Mouse (Mus musculus) megakaryocyte-erythroid progenitor cell, adult 5-6 weeks (primary cell): ENCODE data around the gene Zfp777. TPM values are rescaled to one million over a fixed set of nuclear protein-coding genes. Genes with fewer than 3 reads are reported as not detected.

ENCODE experiments used
- ATAC-seq: replicated peaks from 2 replicates; pipeline ENCODE4 v1.8.0; 2016; ENCODE audit warnings: mild to moderate bottlenecking, inconsistent platforms; ENCODE audit not compliant: severe bottlenecking, poor library complexity, low FRiP score, low TSS enrichment
- total RNA-seq, 2 experiments: library from RNA; stranded (forward) in 1 of 2; stranded (reverse) in 1 of 2; fragments of 200-1000, 215-1000 nt in 1 of 2; fragments of >200 nt in 1 of 2; fragmentation: Nextera tagmentation in 1 of 2; gene quantifications; 2 replicates each; pipeline ENCODE4 v1.2.3; 2014 to 2017

Gene Zfp777
- total RNA-seq, 2 experiments from 2014 or later, result 13.3 to 35.0 TPM

- peak; percentile 36 for ATAC-seq
Observed at GRCm38 (mm10) chr6:48047114-48047449, 1.6 kb downstream of the Zfp777 start.

GRCm38 (mm10) chr6:48032661-48033060 is 16.1 kb downstream of the Zfp777 start:
- no peak for ATAC-seq

DNA sequence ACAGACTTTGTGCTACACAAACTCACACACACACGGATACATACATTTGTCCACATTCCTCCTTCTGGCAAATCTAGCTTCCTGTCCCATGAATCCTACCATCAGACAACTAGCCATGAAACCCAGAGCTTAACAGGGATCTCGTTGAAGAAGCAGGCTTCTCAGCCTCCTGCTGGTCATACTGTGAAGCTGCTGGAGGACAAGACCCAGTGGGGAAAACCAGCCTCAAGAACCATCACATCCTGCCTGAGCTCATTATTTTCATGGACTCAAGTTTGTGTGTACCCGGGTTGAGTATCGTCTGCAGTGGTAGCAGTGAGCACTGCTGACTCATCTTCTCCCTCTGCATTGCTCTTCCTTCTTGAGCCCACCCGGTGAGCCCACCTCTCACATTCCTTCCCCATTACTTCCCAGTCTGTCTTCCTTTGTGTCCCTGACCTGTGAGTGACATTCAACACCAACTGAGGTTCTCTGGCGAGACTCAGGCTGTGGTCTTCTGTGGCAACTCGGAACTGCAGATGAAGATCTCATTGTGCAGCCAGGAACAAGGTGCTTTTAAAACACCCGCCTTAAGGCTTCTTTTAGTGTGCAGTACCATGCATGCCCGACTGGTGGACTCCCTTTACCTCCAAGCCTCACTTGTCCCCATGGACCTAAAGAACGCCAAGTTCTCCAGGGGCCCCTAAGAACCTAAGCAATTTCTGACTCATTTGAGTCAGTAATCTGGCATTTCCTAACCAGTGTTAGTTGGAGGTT is 22.6 kb downstream of the Zfp777 start:
- no peak for ATAC-seq

- no peak for ATAC-seq
Observed at GRCm38 (mm10) chr6:48024994-48025345, 23.7 kb downstream of the Zfp777 start.

DNA sequence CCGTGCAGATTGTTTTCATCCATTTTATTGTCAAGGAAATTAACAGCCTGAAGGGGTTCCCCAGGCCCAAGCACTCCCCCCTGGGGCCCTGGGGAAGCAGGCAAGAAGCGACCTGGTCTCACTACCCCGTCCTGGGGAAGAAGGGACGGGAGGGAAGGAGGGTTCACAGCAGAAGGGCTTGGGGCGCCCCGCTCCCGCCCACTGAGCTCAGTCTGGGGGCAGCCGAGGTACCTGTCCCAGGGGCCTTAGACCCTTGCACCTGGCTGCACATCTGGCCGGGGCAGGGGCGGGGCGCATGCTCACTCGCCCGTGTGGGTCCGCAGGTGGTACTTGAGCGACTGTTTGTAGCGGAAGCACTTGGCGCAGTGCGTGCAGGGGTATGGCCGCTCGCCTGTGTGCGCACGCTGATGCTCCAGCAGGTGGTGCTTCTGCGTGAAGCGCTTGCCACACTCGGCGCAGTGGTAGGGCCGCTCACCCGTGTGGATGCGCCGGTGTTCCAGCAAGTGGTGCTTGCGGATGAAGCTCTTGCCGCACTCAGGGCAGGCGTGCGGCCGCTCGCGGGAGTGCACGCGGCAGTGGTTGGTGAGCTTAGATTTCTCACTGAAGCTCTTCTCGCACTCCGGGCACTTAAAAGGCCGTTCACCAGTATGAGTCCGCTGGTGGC is 24.2 kb downstream of the Zfp777 start:
- no peak for ATAC-seq

DNA sequence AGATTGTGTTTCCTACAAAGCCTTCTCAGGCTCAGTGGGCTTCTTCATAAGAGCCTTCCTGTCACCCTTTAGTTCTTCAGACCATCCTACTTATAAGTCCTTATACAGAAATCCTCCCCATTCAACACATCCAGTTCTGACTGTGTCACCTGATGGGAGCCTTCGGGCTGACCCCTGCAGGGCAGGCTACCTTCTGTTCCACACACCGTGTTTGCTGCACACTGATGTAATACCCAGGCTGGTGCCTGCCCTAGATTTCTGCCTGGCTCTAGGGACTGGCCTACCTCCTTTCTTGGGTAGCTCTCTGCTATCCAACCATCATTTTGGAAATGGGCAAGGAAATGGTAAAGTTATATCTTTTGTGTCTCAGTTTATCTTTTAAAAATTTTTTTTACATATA is 26.0 kb downstream of the Zfp777 start:
- no peak for ATAC-seq

GRCm38 (mm10) chr6:48021678-48022077 is 27.0 kb downstream of the Zfp777 start:
- no peak for ATAC-seq

- no peak for ATAC-seq
Observed at GRCm38 (mm10) chr6:48020006-48020405, 28.7 kb downstream of the Zfp777 start.

DNA sequence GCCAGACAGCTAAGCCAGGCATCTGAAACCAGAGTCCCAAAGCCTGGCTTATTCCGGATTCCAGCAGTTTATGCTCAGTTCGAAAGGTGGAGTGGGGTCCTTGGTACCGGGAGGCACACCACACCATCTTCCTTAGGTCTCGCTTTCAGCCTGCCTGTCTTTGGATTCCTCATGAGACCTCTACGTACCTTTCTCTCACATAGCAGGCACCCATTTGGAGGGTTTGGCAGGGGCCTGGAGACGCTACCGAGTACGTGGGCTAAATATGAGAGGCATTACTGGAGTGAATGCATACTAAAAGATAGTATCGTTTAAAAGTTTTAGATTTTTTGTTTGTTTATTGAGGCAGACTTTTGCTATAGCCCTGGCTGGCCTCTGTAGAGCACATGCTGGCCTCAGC is 31.9 kb downstream of the Zfp777 start:
- ATAC-seq, result no peak

DNA sequence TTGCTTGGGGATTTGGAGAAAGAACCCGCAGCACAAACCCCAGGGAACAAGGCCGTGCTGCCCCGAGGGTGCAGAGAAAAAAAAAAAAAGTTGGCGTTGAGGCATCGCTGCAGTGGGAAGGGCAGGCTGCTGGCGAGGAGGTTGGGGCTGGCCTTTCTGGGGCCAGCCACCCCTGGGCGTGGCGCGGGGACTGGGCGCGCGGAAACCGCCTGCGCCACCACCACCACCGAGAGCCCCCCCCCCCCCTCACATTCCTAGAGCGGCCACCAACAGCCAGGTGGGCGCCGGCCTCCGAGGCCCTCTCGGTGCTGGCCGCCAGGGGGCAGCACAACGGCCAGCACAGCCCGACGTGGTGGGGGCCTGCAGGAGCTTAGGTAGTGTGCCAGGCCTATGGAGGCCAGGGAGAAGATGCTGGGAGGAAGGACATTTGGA is 32.6 kb downstream of the Zfp777 start:
- peak; percentile 92 for ATAC-seq

DNA sequence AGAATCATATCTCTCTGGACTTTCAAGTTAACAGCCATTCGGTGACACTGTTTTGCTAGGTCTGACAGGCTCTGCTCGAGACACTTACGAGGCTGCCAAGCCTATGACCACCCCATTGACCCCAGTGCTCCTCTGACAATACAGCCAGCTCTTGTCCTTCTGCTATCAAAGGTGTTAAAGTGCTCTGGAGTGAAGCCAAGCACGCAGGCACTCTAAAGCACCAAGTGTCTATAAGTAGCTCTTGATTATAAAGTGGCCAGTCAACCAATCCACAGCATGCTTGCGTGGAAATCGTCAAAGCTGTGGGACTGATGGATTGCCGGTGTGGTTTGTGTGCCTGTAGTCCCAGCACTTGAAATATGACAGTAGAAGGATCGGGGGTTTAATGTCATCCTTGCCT is 38.0 kb downstream of the Zfp777 start:
- ATAC-seq, result no peak

GRCm38 (mm10) chr6:47995661-47996060 is 53.0 kb downstream of the Zfp777 start:
- no peak for ATAC-seq

- ATAC-seq, result no peak
Observed at GRCm38 (mm10) chr6:47983936-47984335, 64.8 kb downstream of the Zfp777 start.

DNA sequence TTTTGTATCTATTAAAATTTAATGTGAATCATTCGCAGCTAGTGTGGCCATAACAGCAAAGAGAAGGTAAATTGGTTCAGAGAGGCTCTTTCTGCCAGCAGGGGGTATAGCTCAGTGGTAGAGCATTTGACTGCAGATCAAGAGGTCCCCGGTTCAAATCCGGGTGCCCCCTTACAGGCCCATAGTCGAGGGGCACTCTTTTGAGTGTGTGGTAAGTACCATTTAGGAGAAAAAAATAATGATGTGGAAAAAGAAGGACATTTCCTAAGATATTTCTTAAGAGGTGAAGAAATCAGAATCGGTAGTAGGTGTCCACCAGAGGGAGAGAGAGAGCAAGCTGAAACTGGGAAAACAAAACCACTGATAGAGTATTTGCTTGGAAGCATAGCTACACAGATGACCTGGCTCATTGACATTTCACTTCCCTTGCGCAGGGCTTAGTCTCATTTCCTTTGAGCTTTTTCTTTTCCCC is 69.8 kb downstream of the Zfp777 start:
- peak; percentile 98 for ATAC-seq

GRCm38 (mm10) chr6:47974599-47974998 is 74.1 kb downstream of the Zfp777 start:
- no peak for ATAC-seq

Other genes starting within 250 kb of the Zfp777 start
- 35.8 and 38.1 TPM in 2 replicates for gene Pdia4, start 235.5 kb downstream of the Zfp777 start, total RNA-seq (2014; fragmentation: Nextera tagmentation)
- 152 and 153 TPM in 2 replicates for gene Pdia4, start 235.5 kb downstream of the Zfp777 start, total RNA-seq (2017)
- 0.87 and 2.4 TPM in 2 replicates for gene Zfp786, start 218.0 kb downstream of the Zfp777 start, total RNA-seq (2014; fragmentation: Nextera tagmentation)
- 0.70 and 4.2 TPM in 2 replicates for gene Zfp786, start 218.0 kb downstream of the Zfp777 start, total RNA-seq (2017)
- 18.4 and 19.4 TPM in 2 replicates for gene Zfp398, start 213.2 kb downstream of the Zfp777 start, total RNA-seq (2014; fragmentation: Nextera tagmentation)
- 15.7 and 20.1 TPM in 2 replicates for gene Zfp398, start 213.2 kb downstream of the Zfp777 start, total RNA-seq (2017)
- 10.0 and 12.6 TPM in 2 replicates for gene Zfp282, start 171.7 kb downstream of the Zfp777 start, total RNA-seq (2014; fragmentation: Nextera tagmentation)
- 10.7 TPM in 2 replicates for gene Zfp282, start 171.7 kb downstream of the Zfp777 start, total RNA-seq (2017)
- 9.7 and 14.9 TPM in 2 replicates for gene Zfp212, start 128.4 kb downstream of the Zfp777 start, total RNA-seq (2014; fragmentation: Nextera tagmentation)
- gene Zfp212, start 128.4 kb downstream of the Zfp777 start, total RNA-seq (2017), result 5.6 and 9.2 TPM in 2 replicates
- 17.5 and 20.5 TPM in 2 replicates for gene Zfp956, start 95.5 kb downstream of the Zfp777 start, total RNA-seq (2014; fragmentation: Nextera tagmentation)
- 13.2 and 20.4 TPM in 2 replicates for gene Zfp956, start 95.5 kb downstream of the Zfp777 start, total RNA-seq (2017)
- 22.7 and 33.6 TPM in 2 replicates for gene Zfp746, start 37.7 kb upstream of the Zfp777 start, total RNA-seq (2014; fragmentation: Nextera tagmentation)
- gene Zfp746, start 37.7 kb upstream of the Zfp777 start, total RNA-seq (2017), result 15.1 and 18.9 TPM in 2 replicates